Mouse (Mus musculus) megakaryocyte-erythroid progenitor cell, adult 5-6 weeks (primary cell): ENCODE data around the gene Ubash3a. TPM values are rescaled to one million over a fixed set of nuclear protein-coding genes. Genes with fewer than 3 reads are reported as not detected.

Experiments used
- ATAC-seq: replicated peaks from 2 replicates; pipeline ENCODE4 v1.8.0; 2016; ENCODE audit warnings: mild to moderate bottlenecking, inconsistent platforms; ENCODE audit not compliant: severe bottlenecking, poor library complexity, low FRiP score, low TSS enrichment
- total RNA-seq, 2 experiments: library from RNA; stranded (forward) in 1 of 2; stranded (reverse) in 1 of 2; fragments of 200-1000, 215-1000 nt in 1 of 2; fragments of >200 nt in 1 of 2; fragmentation: Nextera tagmentation in 1 of 2; gene quantifications; 2 replicates each; pipeline ENCODE4 v1.2.3; 2014 to 2017

The Ubash3a gene
- total RNA-seq, 2 experiments from 2014 or later, result 42.5 to 45.9 TPM

GRCm38 (mm10) chr17:31295892-31296781, 88.5 kb downstream of the Ubash3a start:
- ATAC-seq, result peak; percentile 79

Other genes starting within 250 kb of the Ubash3a start
- 5.4 and 8.5 TPM in 2 replicates for gene Abcg1, start 150.2 kb upstream of the Ubash3a start, total RNA-seq (2014; fragmentation: Nextera tagmentation)
- gene Abcg1, start 150.2 kb upstream of the Ubash3a start, total RNA-seq (2017), result 5.1 and 9.6 TPM in 2 replicates
- not detected in 2 replicates for gene Tff3, start 78.2 kb upstream of the Ubash3a start, total RNA-seq (2014; fragmentation: Nextera tagmentation)
- not detected in 2 replicates for gene Tff3, start 78.2 kb upstream of the Ubash3a start, total RNA-seq (2017)
- not detected in 2 replicates for gene Tff2, start 63.6 kb upstream of the Ubash3a start, total RNA-seq (2014; fragmentation: Nextera tagmentation)
- gene Tff2, start 63.6 kb upstream of the Ubash3a start, total RNA-seq (2017), result not detected in 2 replicates
- gene Tff1, start 42.6 kb upstream of the Ubash3a start, total RNA-seq (2014; fragmentation: Nextera tagmentation), result not detected in 2 replicates
- gene Tff1, start 42.6 kb upstream of the Ubash3a start, total RNA-seq (2017), result not detected in 2 replicates
- 0.35 and 2.6 TPM in 2 replicates for gene Tmprss3, start 8.9 kb upstream of the Ubash3a start, total RNA-seq (2014; fragmentation: Nextera tagmentation)
- 0.42 TPM in 1 of 2 replicates, not detected in the other for gene Tmprss3, start 8.9 kb upstream of the Ubash3a start, total RNA-seq (2017)
- gene Rsph1, start 69.5 kb downstream of the Ubash3a start, total RNA-seq (2014; fragmentation: Nextera tagmentation), result 6.8 TPM in 1 of 2 replicates, not detected in the other
- gene Rsph1, start 69.5 kb downstream of the Ubash3a start, total RNA-seq (2017), result 0.95 TPM in 1 of 2 replicates, not detected in the other
- 7.8 and 13.8 TPM in 2 replicates for gene Slc37a1, start 78.9 kb downstream of the Ubash3a start, total RNA-seq (2014; fragmentation: Nextera tagmentation)
- 3.6 and 8.6 TPM in 2 replicates for gene Slc37a1, start 78.9 kb downstream of the Ubash3a start, total RNA-seq (2017)
- gene Pde9a, start 178.3 kb downstream of the Ubash3a start, total RNA-seq (2014; fragmentation: Nextera tagmentation), result 1.4 and 3.2 TPM in 2 replicates
- gene Pde9a, start 178.3 kb downstream of the Ubash3a start, total RNA-seq (2017), result not detected in 2 replicates